Mouse (Mus musculus): ENCODE data around the gene Hps5.

GRCm38 (mm10) chr7:46837073-46837472, 41.2 kb upstream of the Hps5 start:
- TF ChIP-seq GATA1 (IDR thresholded peaks at IDR 0.05; ENCODE audit: borderline replicate concordance, low read length) (no peak), FLI1 (IDR thresholded peaks at IDR 0.05; ENCODE audit: low read length) (no peak)
